Mouse (Mus musculus) MEL (cell line): Measurements from ENCODE around the gene Shroom1. TPM values are rescaled to one million over a fixed set of nuclear protein-coding genes. Genes with fewer than 3 reads are reported as not detected.

ENCODE experiments used
- DNase-seq: peaks from one replicate; pipeline ENCODE4 v3.0.0; 2011; ENCODE audit warnings: low read depth, low spot score
- H3K27ac ChIP-seq: 2 replicates; pipeline ENCODE4 v1.5.1; 2012; ENCODE audit warnings: low read depth, mild to moderate bottlenecking, control low read depth, low read length, moderate library complexity; ENCODE audit not compliant: control insufficient read depth
- H3K27me3 ChIP-seq, 2 experiments: fragments of 150-350 bp in 1 of 2; sonication (generic) in 1 of 2; 2 replicates each; pipeline ENCODE4 v1.6.1; 2012; ENCODE audit warnings: low read length in 2 of 2, mild to moderate bottlenecking in 2 of 2, improper control_type of control experiment in 1 of 2, moderate library complexity in 1 of 2; ENCODE audit not compliant: insufficient read depth in 2 of 2, control insufficient read depth in 1 of 2
- H3K36me3 ChIP-seq, 2 experiments: 2 replicates each; pipeline ENCODE4 v1.6.1; 2012 to 2014; ENCODE audit warnings: low read length in 2 of 2, improper control_type of control experiment in 1 of 2, inconsistent platforms in 1 of 2, mild to moderate bottlenecking in 1 of 2; ENCODE audit not compliant: insufficient read depth in 2 of 2, control insufficient read depth in 1 of 2
- H3K4me1 ChIP-seq, 2 experiments: fragments of 150-350 bp in 1 of 2; sonication (generic) in 1 of 2; 2 replicates each; pipeline ENCODE4 v1.6.1; 2012; ENCODE audit warnings: low read length in 2 of 2, improper control_type of control experiment in 1 of 2, mild to moderate bottlenecking in 1 of 2; ENCODE audit not compliant: insufficient read depth in 2 of 2, control insufficient read depth in 1 of 2
- H3K4me3 ChIP-seq, 2 experiments: fragments of 150-350 bp in 1 of 2; sonication (generic) in 1 of 2; 2 replicates each; pipeline ENCODE4 v1.5.1; 2012; ENCODE audit warnings: low read depth in 2 of 2, low read length in 2 of 2, mild to moderate bottlenecking in 2 of 2, moderate library complexity in 2 of 2, control low read depth in 1 of 2, improper control_type of control experiment in 1 of 2; ENCODE audit not compliant: control insufficient read depth in 1 of 2, insufficient read depth in 1 of 2
- H3K79me2 ChIP-seq: 2 replicates; pipeline ENCODE4 v1.6.1; 2012; ENCODE audit warnings: mild to moderate bottlenecking, low read length, moderate library complexity; ENCODE audit not compliant: control insufficient read depth, poor library complexity, insufficient read depth
- H3K9ac ChIP-seq: 2 replicates; pipeline ENCODE4 v1.6.1; 2012; ENCODE audit warnings: low read depth, mild to moderate bottlenecking, control low read depth, low read length, moderate library complexity; ENCODE audit not compliant: control insufficient read depth, poor library complexity, severe bottlenecking
- H3K9me3 ChIP-seq: fragments of 150-350 bp; sonication (generic); replicated peaks from 2 replicates; pipeline ENCODE4 v1.6.1; 2012; ENCODE audit warnings: mild to moderate bottlenecking, low read length, improper control_type of control experiment, moderate library complexity; ENCODE audit not compliant: insufficient read depth
- BHLHE40 ChIP-seq: IDR thresholded peaks from 2 replicates; pipeline ENCODE4 v1.6.1; 2012; ENCODE audit warnings: low read depth, mild to moderate bottlenecking, inconsistent platforms, low read length, improper control_type of control experiment, borderline replicate concordance
- CHD1 ChIP-seq: IDR thresholded peaks from 2 replicates; pipeline ENCODE4 v1.6.1; 2012; ENCODE audit warnings: low read depth, mild to moderate bottlenecking, inconsistent platforms, low read length, improper control_type of control experiment
- CHD2 ChIP-seq: IDR thresholded peaks from 2 replicates; pipeline ENCODE4 v1.6.1; 2011; ENCODE audit warnings: low read length, improper control_type of control experiment
- CTCF ChIP-seq, 3 experiments: IDR thresholded peaks in 2 of 3; conservative IDR thresholded peaks in 1 of 3; 2 replicates each; pipeline ENCODE4 v1.5.1; 2011 to 2012; ENCODE audit warnings: low read length in 3 of 3, low read depth in 2 of 3, mild to moderate bottlenecking in 2 of 3, improper control_type of control experiment in 1 of 3, inconsistent platforms in 1 of 3, mixed read lengths in 1 of 3, moderate library complexity in 1 of 3; ENCODE audit not compliant: control insufficient read depth in 1 of 3, insufficient read depth in 1 of 3, poor library complexity in 1 of 3, severe bottlenecking in 1 of 3
- E2F4 ChIP-seq: IDR thresholded peaks from 2 replicates; pipeline ENCODE4 v1.6.1; 2011; ENCODE audit warnings: low read depth, low read length, improper control_type of control experiment, borderline replicate concordance
- ELF1 ChIP-seq: IDR thresholded peaks from 2 replicates; pipeline ENCODE4 v1.6.1; 2014; ENCODE audit warnings: low read depth, mild to moderate bottlenecking, inconsistent platforms, low read length, improper control_type of control experiment, moderate library complexity
- EP300 ChIP-seq, 2 experiments: IDR thresholded peaks; 2 replicates each; pipeline ENCODE4 v1.6.1; 2011; ENCODE audit warnings: improper control_type of control experiment in 2 of 2, low read length in 2 of 2, low read depth in 1 of 2, mild to moderate bottlenecking in 1 of 2
- ETS1 ChIP-seq: IDR thresholded peaks from 2 replicates; pipeline ENCODE4 v1.6.1; 2012; ENCODE audit warnings: low read depth, mild to moderate bottlenecking, inconsistent platforms, low read length, improper control_type of control experiment, moderate library complexity
- GABPA ChIP-seq: IDR thresholded peaks from 2 replicates; pipeline ENCODE4 v1.6.1; 2012; ENCODE audit warnings: low read depth, mild to moderate bottlenecking, inconsistent platforms, low read length, improper control_type of control experiment, moderate library complexity
- GATA1 ChIP-seq: IDR thresholded peaks from 2 replicates; pipeline ENCODE4 v1.6.1; 2011; ENCODE audit warnings: low read depth, low read length, improper control_type of control experiment
- HCFC1 ChIP-seq: IDR thresholded peaks from 2 replicates; pipeline ENCODE4 v1.6.1; 2012; ENCODE audit warnings: low read depth, mild to moderate bottlenecking, inconsistent platforms, low read length, improper control_type of control experiment, moderate library complexity
- JUND ChIP-seq: IDR thresholded peaks from 2 replicates; pipeline ENCODE4 v1.6.1; 2011; ENCODE audit warnings: low read depth, mild to moderate bottlenecking, improper control_type of control experiment, low read length
- KAT2A ChIP-seq: conservative IDR thresholded peaks from 2 replicates; pipeline ENCODE4 v1.6.1; 2012; ENCODE audit warnings: low read depth, low read length, improper control_type of control experiment, inconsistent platforms
- MAFK ChIP-seq: IDR thresholded peaks from 2 replicates; pipeline ENCODE4 v1.6.1; 2011; ENCODE audit warnings: low read depth, mild to moderate bottlenecking, low read length, improper control_type of control experiment, borderline replicate concordance
- MAX ChIP-seq: IDR thresholded peaks from 2 replicates; pipeline ENCODE4 v1.6.1; 2011; ENCODE audit warnings: low read length, improper control_type of control experiment
- MAZ ChIP-seq: IDR thresholded peaks from 2 replicates; pipeline ENCODE4 v1.6.1; 2012; ENCODE audit warnings: low read depth, mild to moderate bottlenecking, inconsistent platforms, low read length, improper control_type of control experiment
- MEF2A ChIP-seq: IDR thresholded peaks from 2 replicates; pipeline ENCODE4 v1.6.1; 2014; ENCODE audit warnings: low read depth, mild to moderate bottlenecking, inconsistent platforms, low read length, improper control_type of control experiment; ENCODE audit not compliant: poor library complexity, insufficient replicate concordance, severe bottlenecking; ENCODE audit errors: extremely low read depth
- MXI1 ChIP-seq: IDR thresholded peaks from 2 replicates; pipeline ENCODE4 v1.6.1; 2011; ENCODE audit warnings: mild to moderate bottlenecking, low read depth, low read length, improper control_type of control experiment
- MYB ChIP-seq: IDR thresholded peaks from 2 replicates; pipeline ENCODE4 v1.6.1; 2011; ENCODE audit warnings: mild to moderate bottlenecking, low read depth, low read length, improper control_type of control experiment
- MYC ChIP-seq: IDR thresholded peaks from 2 replicates; pipeline ENCODE4 v1.6.1; 2011; ENCODE audit warnings: low read depth, mild to moderate bottlenecking, low read length, improper control_type of control experiment, moderate library complexity
- NELFE ChIP-seq: IDR thresholded peaks from 2 replicates; pipeline ENCODE4 v1.6.1; 2011; ENCODE audit warnings: low read depth, low read length, improper control_type of control experiment
- NRF1 ChIP-seq: IDR thresholded peaks from 2 replicates; pipeline ENCODE4 v1.6.1; 2014; ENCODE audit warnings: low read depth, mild to moderate bottlenecking, inconsistent platforms, low read length, improper control_type of control experiment, moderate library complexity; ENCODE audit not compliant: poor library complexity, insufficient read depth, severe bottlenecking
- POLR2A ChIP-seq, 2 experiments: IDR thresholded peaks; 2 replicates each; pipeline ENCODE4 v1.6.1; 2011 to 2012; ENCODE audit warnings: low read length in 2 of 2, mild to moderate bottlenecking in 2 of 2, control low read depth in 1 of 2, improper control_type of control experiment in 1 of 2, low read depth in 1 of 2, moderate library complexity in 1 of 2; ENCODE audit not compliant: control insufficient read depth in 1 of 2, insufficient read depth in 1 of 2, poor library complexity in 1 of 2
- POLR2AphosphoS2 ChIP-seq: IDR thresholded peaks from 2 replicates; pipeline ENCODE4 v1.6.1; 2011; ENCODE audit warnings: low read length, improper control_type of control experiment
- POLR2AphosphoS5 ChIP-seq: IDR thresholded peaks from 2 replicates; pipeline ENCODE4 v1.6.1; 2012; ENCODE audit warnings: low read depth, borderline replicate concordance, mild to moderate bottlenecking, inconsistent platforms, low read length, moderate library complexity, mixed read lengths
- RAD21 ChIP-seq: IDR thresholded peaks from 2 replicates; pipeline ENCODE4 v1.6.1; 2011; ENCODE audit warnings: mild to moderate bottlenecking, low read depth, low read length, improper control_type of control experiment
- RCOR1 ChIP-seq: IDR thresholded peaks from 2 replicates; pipeline ENCODE4 v1.6.1; 2012; ENCODE audit warnings: low read depth, mild to moderate bottlenecking, inconsistent platforms, low read length, improper control_type of control experiment
- SIN3A ChIP-seq: IDR thresholded peaks from 2 replicates; pipeline ENCODE4 v1.6.1; 2012; ENCODE audit warnings: low read length, improper control_type of control experiment, inconsistent platforms
- SMC3 ChIP-seq: IDR thresholded peaks from 2 replicates; pipeline ENCODE4 v1.6.1; 2011; ENCODE audit warnings: low read depth, low read length, improper control_type of control experiment
- TAL1 ChIP-seq: IDR thresholded peaks from 2 replicates; pipeline ENCODE4 v1.6.1; 2012; ENCODE audit warnings: mild to moderate bottlenecking, inconsistent platforms, low read length, moderate library complexity, mixed read lengths
- TBP ChIP-seq: IDR thresholded peaks from 2 replicates; pipeline ENCODE4 v1.8.0; 2011; ENCODE audit warnings: low read depth, low read length, improper control_type of control experiment
- UBTF ChIP-seq: IDR thresholded peaks from 2 replicates; pipeline ENCODE4 v1.6.1; 2012; ENCODE audit warnings: low read depth, mild to moderate bottlenecking, inconsistent platforms, low read length, improper control_type of control experiment, moderate library complexity, borderline replicate concordance; ENCODE audit not compliant: insufficient read depth
- USF1 ChIP-seq: IDR thresholded peaks from 2 replicates; pipeline ENCODE4 v1.6.1; 2014; ENCODE audit warnings: low read depth, mild to moderate bottlenecking, inconsistent platforms, low read length, improper control_type of control experiment, moderate library complexity
- USF2 ChIP-seq, 2 experiments: IDR thresholded peaks; 2 replicates each; pipeline ENCODE4 v1.6.1; 2011 to 2012; ENCODE audit warnings: improper control_type of control experiment in 2 of 2, low read length in 2 of 2, borderline replicate concordance in 1 of 2, inconsistent platforms in 1 of 2, low read depth in 1 of 2, mild to moderate bottlenecking in 1 of 2; ENCODE audit not compliant: insufficient read depth in 1 of 2
- ZC3H11A ChIP-seq: IDR thresholded peaks from 2 replicates; pipeline ENCODE4 v1.6.1; 2012; ENCODE audit warnings: low read depth, mild to moderate bottlenecking, inconsistent platforms, low read length, improper control_type of control experiment
- ZKSCAN1 ChIP-seq: IDR thresholded peaks from 2 replicates; pipeline ENCODE4 v1.6.1; 2012; ENCODE audit warnings: low read depth, mild to moderate bottlenecking, inconsistent platforms, low read length, improper control_type of control experiment, moderate library complexity
- ZMIZ1 ChIP-seq: IDR thresholded peaks from 2 replicates; pipeline ENCODE4 v1.6.1; 2012; ENCODE audit warnings: low read depth, mild to moderate bottlenecking, inconsistent platforms, low read length, improper control_type of control experiment, moderate library complexity
- ZNF384 ChIP-seq: IDR thresholded peaks from 2 replicates; pipeline ENCODE4 v1.6.1; 2012; ENCODE audit warnings: low read depth, mild to moderate bottlenecking, inconsistent platforms, low read length, improper control_type of control experiment
- polyA plus RNA-seq, 2 experiments: library from polyadenylated mRNA; stranded (reverse) in 1 of 2; unstranded in 1 of 2; fragments of >175 nt in 1 of 2; fragments of >200 nt in 1 of 2; gene quantifications; 2 replicates each; pipeline versions ENCODE4 v1.2.1 to v1.2.4; 2012; ENCODE audit warnings: low replicate concordance in 2 of 2, low read depth in 1 of 2; ENCODE audit not compliant: insufficient read length in 2 of 2, insufficient read depth in 1 of 2, missing spikeins in 1 of 2
- total RNA-seq: library from RNA; depleted of rRNA; stranded (reverse); fragments of 300-350 nt; gene quantifications from 2 replicates; pipeline ENCODE4 v1.2.3, GENCODE M21; 2012

Gene Shroom1
- total and polyA plus RNA-seq, 3 experiments = 0.19 TPM; not detected in 2

DNA sequence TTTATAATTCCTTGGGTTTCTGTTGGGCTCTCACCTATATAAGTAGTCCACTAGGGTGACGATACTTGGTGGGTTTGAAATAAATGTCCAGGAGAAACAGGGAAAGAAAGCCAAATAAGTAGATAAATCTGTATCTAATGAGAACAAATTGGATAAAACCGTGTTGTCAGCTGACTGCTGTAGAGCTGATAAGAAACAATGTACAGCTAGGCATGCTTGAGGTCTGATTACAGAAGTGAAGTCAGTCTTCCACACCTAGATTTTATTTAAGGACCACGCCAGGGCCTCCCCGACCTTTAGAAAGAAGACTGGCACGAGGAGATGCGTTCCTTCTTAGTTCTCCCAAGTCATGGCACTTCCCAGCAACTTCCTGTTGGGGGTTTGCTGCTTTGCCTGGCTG is 23.9 kb upstream of the Shroom1 start:
- Histone ChIP-seq H3K4me1 (peaks cover 8 to 30% of the 10 kb centered on the region in 2 experiments), H3K4me3 (no peak overlapping the region), H3K36me3 (peaks cover 7 to 30% of the 10 kb centered on the region in 2 experiments), H3K79me2 (peaks cover 14% of the 10 kb centered on the region), H3K9me3 (no peaks in the 10 kb centered on the region), H3K27ac (peak overlapping the region; percentile 24; the same call in 1 of the 2 replicates), H3K27me3 (no peaks in the 10 kb centered on the region), H3K9ac (no peak overlapping the region)
- DNase-seq = peak; percentile 66
- TF ChIP-seq NELFE (no peak), EP300 (IDR thresholded peaks at IDR 0.05; ENCODE audit: low read depth in 1 of 2, low read length in 2 of 2) (peak; percentile 86 to 89), E2F4 (no peak), ZC3H11A (no peak), TBP (no peak), KAT2A (no peak), GABPA (no peak), SMC3 (no peak), CHD2 (no peak), RCOR1 (peak; percentile 96), ETS1 (peak; percentile 95), GATA1 (peak; percentile 97), HCFC1 (no peak), ZKSCAN1 (no peak), ZNF384 (0 out of 2 replicates have a peak, but pooled peaks have one; percentile 15), POLR2A (IDR thresholded peaks at IDR 0.05; ENCODE audit: control insufficient read depth in 1 of 2, insufficient read depth in 1 of 2, low read depth in 1 of 2, low read length in 2 of 2, poor library complexity in 1 of 2) (no peak), SIN3A (peak; percentile 85), MAX (peak; percentile 73), CHD1 (no peak), CTCF (IDR thresholded peaks at IDR 0.05 in 2 of 3, conservative IDR thresholded peaks at IDR 0.05 in 1 of 3; ENCODE audit: control insufficient read depth in 1 of 3, insufficient read depth in 1 of 3, low read depth in 2 of 3, low read length in 3 of 3, poor library complexity in 1 of 3, severe bottlenecking in 1 of 3) (no peak), ZMIZ1 (no peak), MAFK (peak; percentile 43; the same call in 1 of the 2 replicates), MEF2A (no peak), UBTF (no peak), RAD21 (no peak), NRF1 (0 out of 2 replicates have a peak, but pooled peaks have one; percentile 25), MYB (no peak), MXI1 (peak; percentile 70; the same call in 1 of the 2 replicates), BHLHE40 (peak; percentile 93), ELF1 (no peak), MYC (peak; percentile 76), POLR2AphosphoS2 (no peak), JUND (no peak), TAL1 (peak; percentile 59), MAZ (no peak; the same call in 1 of the 2 replicates), USF1 (peak; percentile 87), POLR2AphosphoS5 (no peak), USF2 (IDR thresholded peaks at IDR 0.05; ENCODE audit: borderline replicate concordance in 1 of 2, insufficient read depth in 1 of 2, low read depth in 1 of 2, low read length in 2 of 2) (0 out of 4 replicates have a peak, but pooled peaks of 1 of the 2 experiments have one; percentile 18)
